Mouse (Mus musculus) testis, postnatal 14 days (tissue): ENCODE data around the gene Dbndd2.

Experiments
- DNase-seq: peaks from one replicate; pipeline ENCODE4 v3.0.0; 2021; ENCODE audit warnings: low spot score

Gene Dbndd2

GRCm38 (mm10) chr2:164540652-164541427 is 54.9 kb downstream of the Dbndd2 start:
- no peak for DNase-seq

GRCm38 (mm10) chr2:164542132-164542531 is 56.2 kb downstream of the Dbndd2 start:
- DNase-seq: no peak

- no peak for DNase-seq
Observed at GRCm38 (mm10) chr2:164542598-164542997, 56.7 kb downstream of the Dbndd2 start.
